Mouse (Mus musculus) testis, adult 10 weeks (tissue): ENCODE measurements around the gene Kdelc2. TPM values are rescaled to one million over a fixed set of nuclear protein-coding genes. Genes with fewer than 3 reads are reported as not detected.

ENCODE experiments used
- polyA plus RNA-seq: library from polyadenylated mRNA; stranded (reverse); fragments of 350-450 nt; fragmentation: Illumina TruSeq; extraction: RNeasy Lipid Tissue Mini Kit (QIAGEN cat#74804); gene quantifications from one replicate; pipeline ENCODE4 v1.2.3, GENCODE M21; 2014; ENCODE audit warnings: low read depth, low replicate concordance

The Kdelc2 gene
- polyA plus RNA-seq: 8.6 TPM

DNA sequence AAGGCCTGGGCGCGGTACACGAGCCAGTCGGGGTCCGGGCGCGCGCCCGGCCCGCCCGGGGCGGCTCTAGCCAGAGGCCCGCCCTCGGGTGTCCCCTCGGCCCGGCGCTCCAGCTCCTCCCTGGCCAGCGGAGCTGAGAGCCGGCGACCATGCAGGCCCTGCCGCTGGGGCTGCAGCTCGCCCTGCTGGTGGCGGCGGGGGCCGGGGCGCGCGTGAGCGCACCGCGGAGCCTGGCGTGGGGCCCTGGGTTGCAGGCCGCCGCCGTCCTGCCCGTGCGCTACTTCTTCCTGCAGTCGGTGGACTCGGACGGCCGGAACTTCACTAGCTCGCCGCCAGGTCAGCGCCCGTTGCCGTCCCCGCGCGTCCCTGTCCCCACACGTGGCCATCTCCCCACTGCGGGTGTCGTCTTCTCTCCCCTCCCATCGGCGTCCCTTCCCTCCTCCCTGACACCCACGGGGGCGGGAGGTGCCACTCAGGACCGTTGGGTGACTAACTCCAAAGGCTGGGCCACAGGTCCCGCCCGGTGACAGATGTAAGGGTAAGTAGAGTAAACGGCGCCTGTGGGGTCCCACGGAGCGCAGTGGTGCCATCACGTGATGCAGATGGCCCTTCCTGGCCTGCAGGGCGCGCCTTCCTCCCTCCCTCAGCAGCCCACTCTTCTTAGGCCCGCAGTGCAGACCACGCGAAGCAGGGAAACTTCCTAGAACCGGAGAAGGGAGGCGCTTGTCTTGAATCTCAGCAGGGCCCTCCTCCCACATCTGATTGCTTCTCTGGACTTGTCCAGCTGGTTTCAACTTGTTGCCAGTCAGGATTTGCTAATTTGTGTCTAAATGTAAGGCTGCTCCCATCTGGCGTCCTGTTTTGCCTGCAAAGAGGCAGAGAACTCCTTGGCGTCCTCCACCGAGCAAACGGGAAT is at the start of gene Kdelc2:
TSS of gene Kdelc2 (plus strand) at position 75 of the 916 bp plus-strand sequence.

DNA sequence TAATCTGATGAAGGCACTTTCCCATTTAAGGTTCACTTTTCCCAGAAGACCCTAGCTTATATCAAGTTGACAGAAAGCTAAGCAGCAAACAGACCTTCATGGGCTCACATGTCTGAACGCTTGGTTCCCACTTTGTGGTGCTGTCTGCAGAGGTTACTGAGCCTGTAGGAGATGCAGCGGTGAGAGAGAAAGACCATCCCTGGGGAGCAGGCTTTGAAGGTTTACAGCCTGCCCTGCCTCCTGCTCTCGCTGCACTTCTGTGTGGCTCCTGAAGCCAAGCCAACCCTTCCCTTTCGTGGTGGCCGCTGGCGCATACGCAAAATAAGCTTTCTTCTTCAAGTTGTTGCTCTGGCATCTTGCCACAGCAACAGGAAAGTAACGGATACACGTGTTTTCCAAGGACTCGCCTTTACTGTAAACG is 18.5 kb downstream of the Kdelc2 start, which contains the start of gene 4930550C14Rik:
TSS of gene 4930550C14Rik (plus strand) at position 35 of the 421 bp plus-strand sequence.

Other genes starting within 250 kb of the Kdelc2 start
- gene Ddx10, start 136.0 kb upstream of the Kdelc2 start, polyA plus RNA-seq: 73.4 TPM
- gene Exph5, start 82.4 kb upstream of the Kdelc2 start, polyA plus RNA-seq: 3.1 TPM
- gene 4930550C14Rik, start 18.3 kb downstream of the Kdelc2 start, polyA plus RNA-seq: 201 TPM
- 15.8 TPM for gene Atm, start 152.7 kb downstream of the Kdelc2 start, polyA plus RNA-seq
- 32.5 TPM for gene Npat, start 153.0 kb downstream of the Kdelc2 start, polyA plus RNA-seq
- 25.1 TPM for gene Acat1, start 226.4 kb downstream of the Kdelc2 start, polyA plus RNA-seq